Mouse (Mus musculus): Measurements from ENCODE around the gene Cox14.
"Not testable (repeated sequence)": the region's sequence is repeated elsewhere in the genome, so short reads cannot be mapped to it uniquely, and the experiment has no call there.

The Cox14 gene

GRCm38 (mm10) chr15:99728211-99728610 is 2.8 kb downstream of the Cox14 start:
- no peak for DNase-seq

- no peak for DNase-seq
Observed at GRCm38 (mm10) chr15:99729056-99729783, 3.8 kb downstream of the Cox14 start.

DNA sequence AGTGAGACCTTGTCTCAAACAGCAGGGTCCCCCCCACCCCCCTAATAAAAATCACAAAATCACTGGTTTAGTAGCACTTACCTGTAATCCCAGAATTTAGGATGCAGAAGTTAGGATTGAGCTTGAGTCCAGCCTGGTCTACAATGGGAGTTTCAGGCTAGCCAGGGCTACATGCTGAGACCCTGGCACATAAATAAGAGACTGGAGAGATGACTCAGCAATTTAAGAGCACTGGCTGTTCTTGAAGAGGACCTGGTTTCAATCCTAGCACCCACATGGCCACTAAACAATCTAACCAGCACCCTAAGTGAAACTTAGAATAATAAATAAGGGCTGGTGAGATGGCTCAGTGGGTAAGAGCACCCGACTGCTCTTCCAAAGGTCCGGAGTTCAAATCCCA is 5.7 kb downstream of the Cox14 start:
- DNase-seq = no peak

- no peak for DNase-seq
Observed at GRCm38 (mm10) chr15:99731678-99732077, 6.3 kb downstream of the Cox14 start.

GRCm38 (mm10) chr15:99733186-99733585 is 7.8 kb downstream of the Cox14 start:
- no peak for DNase-seq

- no peak for DNase-seq
Observed at GRCm38 (mm10) chr15:99735631-99736030, 10.2 kb downstream of the Cox14 start.

DNA sequence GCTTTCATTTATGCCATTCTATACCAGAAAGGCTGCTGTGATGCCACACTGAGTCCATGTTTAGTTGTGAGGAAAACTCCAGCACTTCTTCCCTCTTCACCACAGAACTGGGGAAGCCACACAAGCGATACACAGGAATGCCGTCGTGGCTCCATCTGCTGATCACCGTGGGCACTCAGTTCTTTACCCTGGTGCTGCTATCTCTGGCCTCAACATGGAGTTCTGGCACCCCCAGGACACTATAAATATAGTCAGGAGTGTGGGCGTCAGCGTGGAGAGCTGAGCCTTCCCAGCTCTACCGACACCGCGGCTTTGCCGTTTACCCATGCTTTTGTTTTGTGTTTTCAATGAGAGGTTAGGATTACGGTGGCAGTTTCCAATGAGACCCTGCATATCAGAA is 11.3 kb downstream of the Cox14 start:
- no peak for DNase-seq

GRCm38 (mm10) chr15:99740229-99740628 is 14.8 kb downstream of the Cox14 start:
- DNase-seq = no peak

- no peak for DNase-seq
Observed at GRCm38 (mm10) chr15:99754204-99754603, 28.8 kb downstream of the Cox14 start.

DNA sequence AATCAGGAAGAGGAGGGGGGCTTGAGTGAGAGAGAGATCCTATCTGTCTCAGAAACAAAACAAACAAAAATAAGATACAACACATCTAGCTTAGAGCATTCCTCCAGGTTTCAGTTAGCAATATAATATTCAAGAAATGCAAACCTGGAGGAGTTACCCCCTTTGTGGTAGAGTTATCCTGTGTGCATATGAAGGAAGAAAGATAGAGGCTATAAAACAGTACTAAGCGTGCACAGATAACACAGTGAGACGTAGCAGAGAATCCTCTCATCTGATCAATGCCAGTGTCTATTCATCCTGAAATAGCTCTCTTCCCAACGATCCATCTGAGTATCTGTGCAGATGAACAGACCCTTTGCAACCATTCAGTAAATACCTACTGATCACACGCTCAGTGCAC is 42.0 kb downstream of the Cox14 start:
- no peak for DNase-seq

DNA sequence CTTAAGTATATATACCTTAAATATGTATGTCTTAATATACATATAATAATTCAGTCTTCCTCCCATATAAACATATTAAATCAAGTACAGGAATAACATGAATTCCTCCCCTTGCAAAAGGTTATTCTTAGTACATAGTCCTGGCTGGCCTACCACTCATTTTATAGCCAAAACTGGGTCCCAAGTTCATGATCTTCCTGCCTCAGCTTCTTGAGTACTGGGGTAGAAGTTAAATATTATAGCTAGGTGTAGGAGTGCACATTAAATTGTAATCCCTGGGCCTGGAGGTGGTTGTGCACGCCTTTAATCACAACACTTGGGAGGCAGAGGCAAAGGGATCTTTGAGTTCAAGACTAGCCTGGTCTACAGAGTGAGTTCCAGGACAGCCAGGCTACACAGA is 43.3 kb downstream of the Cox14 start:
- no peak for DNase-seq

DNA sequence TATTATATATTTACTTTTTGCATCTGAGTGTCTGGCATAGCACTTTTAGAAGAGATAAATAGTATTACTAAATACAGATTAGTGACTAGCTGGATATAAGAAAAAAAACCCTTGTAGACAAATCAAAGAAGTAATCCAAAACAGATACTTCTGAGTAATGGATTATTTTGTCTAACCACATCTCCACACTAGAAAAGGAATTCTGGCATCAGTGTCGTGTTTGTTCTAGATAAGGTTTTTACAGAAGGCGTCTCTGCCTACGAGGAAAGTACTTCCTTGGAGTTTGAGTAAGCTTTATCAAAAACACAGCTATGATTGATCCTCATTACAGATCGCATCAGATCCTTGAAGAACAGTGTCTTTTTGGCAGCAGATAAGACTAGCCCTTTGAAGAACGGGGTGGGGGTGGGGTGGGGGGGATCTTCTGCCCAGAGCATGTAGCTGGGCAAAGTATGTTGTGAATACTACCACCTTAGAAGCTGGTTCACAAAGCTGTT is 45.6 kb downstream of the Cox14 start:
- no peak for DNase-seq

DNA sequence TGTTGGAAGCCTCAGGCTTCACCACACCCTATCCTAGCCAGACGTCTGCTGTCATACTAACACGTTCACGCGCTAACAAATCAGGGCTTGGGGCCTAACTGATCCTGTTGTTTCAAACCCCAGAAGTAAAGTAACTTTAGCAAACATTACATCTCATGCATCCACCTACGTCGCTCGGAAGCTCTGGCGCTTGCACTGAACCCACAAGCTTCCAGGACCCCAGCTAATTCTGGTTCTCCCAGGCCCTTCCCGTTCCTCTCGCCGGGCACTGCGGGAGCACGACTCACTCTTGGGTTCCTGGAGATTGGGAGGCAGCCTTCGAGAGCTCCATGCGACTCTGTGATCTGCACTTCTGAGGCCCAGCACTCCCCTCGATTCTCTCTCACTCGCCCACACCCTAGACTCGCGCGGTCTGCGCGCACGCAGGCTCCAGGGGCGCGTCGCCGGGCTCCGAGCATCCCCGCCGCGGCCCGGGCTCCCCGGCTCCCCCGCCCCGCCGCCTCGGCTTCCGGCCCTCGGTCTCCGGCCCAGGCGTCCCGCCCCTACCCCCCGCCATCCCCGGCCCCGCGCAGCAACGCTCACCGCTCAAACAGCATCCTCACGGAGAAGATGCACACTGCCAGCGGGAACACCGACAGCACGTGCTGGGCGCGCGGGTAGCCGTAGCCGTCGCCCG is 46.3 kb downstream of the Cox14 start:
- no peak for DNase-seq

DNA sequence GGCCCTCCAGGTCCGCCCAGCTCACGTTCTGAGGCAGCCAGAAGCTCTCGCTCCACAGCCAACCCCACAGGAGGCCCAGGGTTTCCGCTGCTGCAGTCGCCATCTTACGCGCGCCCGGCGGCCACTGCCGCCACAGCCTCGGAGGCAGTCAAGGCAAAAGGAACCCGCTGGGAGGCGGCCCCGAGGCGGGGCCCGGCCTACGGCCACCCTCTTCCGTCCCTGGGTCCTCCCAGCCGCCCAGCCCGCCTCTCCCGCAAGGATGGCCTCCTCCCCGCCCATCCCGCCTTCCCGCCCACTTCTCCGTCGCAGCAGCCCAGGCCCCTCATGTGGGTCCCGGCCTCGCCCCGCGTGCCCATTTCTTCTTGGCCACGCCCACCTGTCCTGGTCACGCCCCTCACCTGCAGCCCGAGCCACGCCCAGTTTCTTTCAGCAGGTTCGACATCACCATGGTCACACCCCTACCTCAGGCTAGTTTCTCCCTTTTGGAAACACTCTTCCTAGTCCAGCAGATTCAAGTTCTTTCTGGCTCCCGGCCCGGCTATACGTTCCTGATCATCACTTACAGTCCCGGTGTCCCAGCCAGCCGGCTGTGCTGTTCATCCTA is 47.0 kb downstream of the Cox14 start:
- DNase-seq = peak; percentile 89

GRCm38 (mm10) chr15:99772881-99772924 is 47.3 kb downstream of the Cox14 start, which contains the start of gene Cers5:
Gene Cers5 (minus strand): TSS chr15:99772885.
- DNase-seq = not testable (repeated sequence)

- DNase-seq = peak; percentile 6
Observed at GRCm38 (mm10) chr15:99772925-99773324, 47.5 kb downstream of the Cox14 start.

All from retina, postnatal 1 day (tissue).